Mouse (Mus musculus) forebrain, embryonic 11.5 days (tissue): ENCODE results near the gene Prep. TPM values are rescaled to one million over a fixed set of nuclear protein-coding genes. Genes with fewer than 3 reads are reported as not detected.
A peak's percentile ranks its signal among the peaks of the same experiment; 100 is the strongest.

Experiments
- ATAC-seq: fragments of 200-750 bp; cut with Nextera tagmentation; replicated peaks from 2 replicates; pipeline ENCODE4 v1.8.0; 2017; ENCODE audit warnings: moderate TSS enrichment; ENCODE audit not compliant: low FRiP score
- DNase-seq: peaks from one replicate; pipeline ENCODE4 v3.0.0-alpha.2; 2017; ENCODE audit warnings: low spot score
- H3K27ac ChIP-seq: fragments of 300-500 bp; sonication (generic); 2 replicates; pipeline ENCODE4 v1.5.1; 2014; ENCODE audit warnings: low read depth, low read length
- H3K27me3 ChIP-seq: fragments of 300-500 bp; sonication (generic); 2 replicates; pipeline ENCODE4 v1.6.1; 2014; ENCODE audit warnings: mild to moderate bottlenecking, low read length, mixed read lengths; ENCODE audit not compliant: control insufficient read depth, insufficient read depth
- H3K36me3 ChIP-seq: fragments of 300-500 bp; sonication (generic); 2 replicates; pipeline ENCODE4 v1.6.1; 2014; ENCODE audit warnings: mild to moderate bottlenecking, low read length, moderate library complexity, mixed read lengths; ENCODE audit not compliant: control insufficient read depth, insufficient read depth
- H3K4me1 ChIP-seq: fragments of 300-500 bp; sonication (generic); replicated peaks from 2 replicates; pipeline ENCODE4 v1.6.1; 2014; ENCODE audit warnings: low read length, mixed read lengths; ENCODE audit not compliant: control insufficient read depth, insufficient read depth
- H3K4me2 ChIP-seq: fragments of 300-500 bp; sonication (generic); 2 replicates; pipeline ENCODE4 v1.6.1; 2014; ENCODE audit warnings: low read depth, mild to moderate bottlenecking, low read length, moderate library complexity, mixed read lengths; ENCODE audit not compliant: severe bottlenecking
- H3K4me3 ChIP-seq: fragments of 300-500 bp; sonication (generic); 2 replicates; pipeline ENCODE4 v1.5.1; 2014; ENCODE audit warnings: low read depth, low read length
- H3K9ac ChIP-seq: fragments of 300-500 bp; sonication (generic); 2 replicates; pipeline ENCODE4 v1.6.1; 2014; ENCODE audit warnings: low read length
- H3K9me3 ChIP-seq: fragments of 300-500 bp; sonication (generic); 2 replicates; pipeline ENCODE4 v1.6.1; 2016; ENCODE audit warnings: low read length, mixed read lengths; ENCODE audit not compliant: control insufficient read depth
- WGBS: fragments of 180-500 bp; shearing (Covaris S2); extraction: QIAGEN DNeasy Blood & Tissue Kit; methylation state at CpG from one replicate; pipeline ENCODE4 v1.1.7; 2014; 5-methylcytosine and 5-hydroxymethylcytosine counted together
- polyA plus RNA-seq: library from polyadenylated mRNA; unstranded; fragments of >200 nt; fragmentation: Nextera tagmentation; extraction: Ambion mirVana; gene quantifications from 2 replicates; pipeline ENCODE4 v1.2.1, GENCODE M21; 2014

The Prep gene
- polyA plus RNA-seq: 27.6 and 28.8 TPM in 2 replicates

- WGBS: 0% methylated on average over 32 of the region's 57 CpGs
- Histone ChIP-seq H3K9me3 (no peaks in the 10 kb centered on the region), H3K36me3 (no peaks in the 10 kb centered on the region), H3K27me3 (no peaks in the 10 kb centered on the region), H3K4me1 (no peaks in the 10 kb centered on the region; the same call in 1 of the 2 replicates), H3K4me3 (peak within 1 kb of the TSS; percentile 86), H3K9ac (peak within 1 kb of the TSS; percentile 90), H3K4me2 (peak within 1 kb of the TSS; percentile 68), H3K27ac (peak within 1 kb of the TSS; percentile 75)
- peak; percentile 93 for DNase-seq
- peak; percentile 94 for ATAC-seq
Observed at GRCm38 (mm10) chr10:45066931-45067308, at the start of gene Prep. Prep (plus strand) TSS chr10:45067203.

GRCm38 (mm10) chr10:45017352-45017751, 49.7 kb upstream of the Prep start:
- 90% methylated on average over 13 of the region's 13 CpGs for WGBS
- H3K27me3 ChIP-seq: no peaks in the 10 kb centered on the region; the same call in 1 of the 2 replicates
- no peak for ATAC-seq

GRCm38 (mm10) chr10:45017851-45018250, 49.2 kb upstream of the Prep start:
- no peak overlapping the region for H3K4me3 ChIP-seq
- ATAC-seq: no peak
- H3K27ac ChIP-seq: no peak overlapping the region
- H3K4me2 ChIP-seq: no peak overlapping the region
- H3K9me3 ChIP-seq: no peaks in the 10 kb centered on the region
- 88% methylated on average over 10 of the region's 10 CpGs for WGBS
- H3K4me1 ChIP-seq: no peaks in the 10 kb centered on the region
- no peak for DNase-seq
- H3K27me3 ChIP-seq: no peaks in the 10 kb centered on the region; the same call in 1 of the 2 replicates
- no peaks in the 10 kb centered on the region for H3K36me3 ChIP-seq
- no peak overlapping the region for H3K9ac ChIP-seq

More at GRCm38 (mm10) chr10:45017352-45017751, 49.7 kb upstream of the Prep start:
- Histone ChIP-seq H3K4me2 (no peak overlapping the region), H3K36me3 (no peaks in the 10 kb centered on the region), H3K4me3 (no peak overlapping the region), H3K27ac (no peak overlapping the region), H3K9ac (no peak overlapping the region), H3K9me3 (no peaks in the 10 kb centered on the region), H3K4me1 (no peaks in the 10 kb centered on the region)
- DNase-seq: no peak

GRCm38 (mm10) chr10:45019418-45019817, 47.6 kb upstream of the Prep start:
- H3K27ac ChIP-seq: no peak overlapping the region
- no peaks in the 10 kb centered on the region for H3K9me3 ChIP-seq
- no peaks in the 10 kb centered on the region for H3K27me3 ChIP-seq
- no peak overlapping the region for H3K9ac ChIP-seq
- H3K4me2 ChIP-seq: no peak overlapping the region
- H3K36me3 ChIP-seq: no peaks in the 10 kb centered on the region
- DNase-seq (no peak), ATAC-seq (no peak)
- 54% methylated on average over 7 of the region's 7 CpGs for WGBS
- no peaks in the 10 kb centered on the region for H3K4me1 ChIP-seq
- no peak overlapping the region for H3K4me3 ChIP-seq

- DNase-seq (no peak), ATAC-seq (no peak)
- H3K4me2 ChIP-seq: no peak overlapping the region
- no peaks in the 10 kb centered on the region for H3K4me1 ChIP-seq
- no peak overlapping the region for H3K9ac ChIP-seq
- no peak overlapping the region for H3K27ac ChIP-seq
- H3K4me3 ChIP-seq: no peak overlapping the region
- H3K9me3 ChIP-seq: no peaks in the 10 kb centered on the region
- H3K27me3 ChIP-seq: no peaks in the 10 kb centered on the region
- 89% methylated on average over 10 of the region's 10 CpGs for WGBS
- H3K36me3 ChIP-seq: no peaks in the 10 kb centered on the region
Observed at GRCm38 (mm10) chr10:45019849-45020248, 47.2 kb upstream of the Prep start.

GRCm38 (mm10) chr10:45020291-45020690, 46.7 kb upstream of the Prep start:
- H3K4me2 ChIP-seq: no peak overlapping the region
- no peaks in the 10 kb centered on the region for H3K27me3 ChIP-seq
- no peaks in the 10 kb centered on the region for H3K36me3 ChIP-seq
- H3K4me3 ChIP-seq: no peak overlapping the region
- no peak overlapping the region for H3K9ac ChIP-seq
- no peaks in the 10 kb centered on the region for H3K4me1 ChIP-seq
- WGBS: 90% methylated on average over 10 of the region's 10 CpGs
- no peaks in the 10 kb centered on the region for H3K9me3 ChIP-seq
- ATAC-seq: no peak
- H3K27ac ChIP-seq: no peak overlapping the region
- DNase-seq: no peak

- no peak overlapping the region for H3K4me3 ChIP-seq
- H3K4me2 ChIP-seq: no peak overlapping the region
- 17% methylated on average over 4 of the region's 4 CpGs for WGBS
- ATAC-seq (no peak), DNase-seq (no peak)
- H3K27me3 ChIP-seq: no peaks in the 10 kb centered on the region
- H3K4me1 ChIP-seq: no peaks in the 10 kb centered on the region
- no peaks in the 10 kb centered on the region for H3K9me3 ChIP-seq
- no peak overlapping the region for H3K27ac ChIP-seq
- H3K36me3 ChIP-seq: no peaks in the 10 kb centered on the region
- H3K9ac ChIP-seq: no peak overlapping the region
Observed at GRCm38 (mm10) chr10:45025184-45025583, 41.8 kb upstream of the Prep start.

GRCm38 (mm10) chr10:45026935-45027334, 40.1 kb upstream of the Prep start:
- no peaks in the 10 kb centered on the region for H3K27me3 ChIP-seq
- H3K4me2 ChIP-seq: no peak overlapping the region
- H3K9ac ChIP-seq: no peak overlapping the region
- H3K27ac ChIP-seq: no peak overlapping the region
- no peaks in the 10 kb centered on the region for H3K9me3 ChIP-seq
- ATAC-seq (no peak), DNase-seq (no peak)
- H3K4me1 ChIP-seq: no peaks in the 10 kb centered on the region
- no peak overlapping the region for H3K4me3 ChIP-seq
- 93% methylated on average over 7 of the region's 7 CpGs for WGBS
- no peaks in the 10 kb centered on the region for H3K36me3 ChIP-seq

GRCm38 (mm10) chr10:45045268-45045928, 21.6 kb upstream of the Prep start:
- H3K27me3 ChIP-seq: no peaks in the 10 kb centered on the region
- DNase-seq: peak; percentile 81
- 0 out of 2 replicates have a peak, but pooled peaks have one; percentile 51 for ATAC-seq
- H3K36me3 ChIP-seq: no peaks in the 10 kb centered on the region
- H3K9ac ChIP-seq: no peak overlapping the region
- no peak overlapping the region for H3K4me2 ChIP-seq
- 29% methylated on average over 12 of the region's 12 CpGs for WGBS
- H3K4me1 ChIP-seq: no peaks in the 10 kb centered on the region
- no peak overlapping the region for H3K4me3 ChIP-seq
- no peaks in the 10 kb centered on the region for H3K9me3 ChIP-seq
- no peak overlapping the region for H3K27ac ChIP-seq
